Mouse (Mus musculus): ENCODE measurements around the gene Auts2.

DNA sequence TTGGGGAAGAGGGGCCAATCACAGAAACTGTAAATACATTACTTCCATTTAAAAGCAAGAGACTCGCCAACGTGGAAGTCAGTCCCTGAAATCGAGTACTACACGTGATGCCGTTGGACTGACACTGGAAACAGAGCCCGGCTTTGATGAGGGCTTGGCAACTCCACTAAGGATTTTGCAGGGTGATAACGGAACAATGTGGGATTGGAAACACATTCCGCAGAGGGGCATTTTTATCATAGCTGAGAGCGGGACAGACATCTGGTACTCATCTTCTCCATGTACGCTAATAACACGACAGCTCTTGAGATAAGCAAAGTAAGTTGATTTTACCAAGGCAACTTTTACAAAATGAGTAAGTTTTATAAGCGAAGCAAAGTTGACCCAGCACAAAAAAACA, 514.1 kb downstream of the Auts2 start:
- no peak for TF ChIP-seq POLR2A (IDR thresholded peaks at IDR 0.05; ENCODE audit: borderline replicate concordance, insufficient read depth, low read length)
- TF ChIP-seq CTCF (IDR thresholded peaks at IDR 0.05; ENCODE audit: borderline replicate concordance, insufficient read depth, low read depth, low read length): no peak

Measured in cerebellum, adult 2 months (tissue).